Mouse (Mus musculus): ENCODE results near the gene Gcn1l1.

- TF ChIP-seq GATA1 (IDR thresholded peaks at IDR 0.05; ENCODE audit: low read length): no peak
- TF ChIP-seq TAL1 (IDR thresholded peaks at IDR 0.05; ENCODE audit: low read length): no peak
Observed at GRCm38 (mm10) chr5:115668986-115669385, 103.9 kb downstream of the Gcn1l1 start.

Data from erythroblast, embryonic 14.5 days (primary cell).